Mouse (Mus musculus): ENCODE results near the gene Qrfp.

- TF ChIP-seq CTCF (IDR thresholded peaks at IDR 0.05; ENCODE audit: low read depth), result no peak
- no peak for TF ChIP-seq EP300 (IDR thresholded peaks at IDR 0.05; ENCODE audit: low read depth)
Measured at GRCm38 (mm10) chr2:31758966-31759365, 51.4 kb downstream of the Qrfp start.
